Mouse (Mus musculus): ENCODE results near the gene Col2a1.

DNA sequence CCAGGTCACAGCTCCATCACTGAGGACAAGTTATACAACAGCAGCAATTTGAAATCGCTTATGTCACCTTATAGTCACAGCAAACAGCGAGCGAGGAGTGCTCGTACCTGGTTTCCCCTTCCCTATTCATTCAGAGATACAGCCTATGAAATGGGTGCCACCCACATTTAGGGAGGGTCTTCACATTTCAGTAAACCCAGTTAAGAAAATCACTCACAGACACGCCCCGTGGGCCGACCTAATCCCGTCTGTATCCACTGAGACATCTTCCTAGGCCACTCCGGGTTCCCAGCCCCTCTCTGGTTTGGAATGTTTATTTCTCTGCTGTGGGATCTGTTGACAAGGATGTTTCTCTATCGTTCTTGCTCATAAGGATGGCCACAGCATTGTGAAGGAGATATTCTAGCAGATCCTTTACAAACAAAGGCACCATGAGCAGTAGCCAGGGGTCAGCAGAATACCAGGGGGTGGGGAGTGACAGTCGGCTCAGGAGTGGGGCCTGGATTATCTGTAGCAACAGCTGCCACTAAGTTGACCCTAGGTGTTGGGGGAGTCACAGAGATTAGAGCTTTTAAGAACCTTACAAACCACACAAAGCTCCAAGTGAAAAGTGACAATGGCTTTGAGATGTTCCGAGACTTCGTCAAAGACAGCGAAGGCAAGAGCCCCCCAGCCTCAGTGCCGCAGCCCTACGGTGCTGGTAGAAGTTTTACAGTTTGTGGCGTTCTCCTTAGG, 39.0 kb downstream of the Col2a1 start:
- no peak for TF ChIP-seq POLR2A (IDR thresholded peaks at IDR 0.05; ENCODE audit: borderline replicate concordance, low read depth, low read length)
- TF ChIP-seq CTCF (IDR thresholded peaks at IDR 0.05; ENCODE audit: low read depth, low read length) = no peak

Measured in bone marrow macrophage, adult 2 months (primary cell).